Mouse (Mus musculus) stomach, postnatal 0 days (tissue): ENCODE data around the gene Fetub.

Experiments
- CTCF ChIP-seq: IDR thresholded peaks from 2 replicates; pipeline ENCODE4 v1.5.1; 2016; ENCODE audit warnings: antibody characterized with exemption, low read depth, mild to moderate bottlenecking, moderate library complexity
- EP300 ChIP-seq: optimal IDR thresholded peaks from 2 replicates; pipeline ENCODE3; 2016; ENCODE audit warnings: antibody characterized with exemption

DNA sequence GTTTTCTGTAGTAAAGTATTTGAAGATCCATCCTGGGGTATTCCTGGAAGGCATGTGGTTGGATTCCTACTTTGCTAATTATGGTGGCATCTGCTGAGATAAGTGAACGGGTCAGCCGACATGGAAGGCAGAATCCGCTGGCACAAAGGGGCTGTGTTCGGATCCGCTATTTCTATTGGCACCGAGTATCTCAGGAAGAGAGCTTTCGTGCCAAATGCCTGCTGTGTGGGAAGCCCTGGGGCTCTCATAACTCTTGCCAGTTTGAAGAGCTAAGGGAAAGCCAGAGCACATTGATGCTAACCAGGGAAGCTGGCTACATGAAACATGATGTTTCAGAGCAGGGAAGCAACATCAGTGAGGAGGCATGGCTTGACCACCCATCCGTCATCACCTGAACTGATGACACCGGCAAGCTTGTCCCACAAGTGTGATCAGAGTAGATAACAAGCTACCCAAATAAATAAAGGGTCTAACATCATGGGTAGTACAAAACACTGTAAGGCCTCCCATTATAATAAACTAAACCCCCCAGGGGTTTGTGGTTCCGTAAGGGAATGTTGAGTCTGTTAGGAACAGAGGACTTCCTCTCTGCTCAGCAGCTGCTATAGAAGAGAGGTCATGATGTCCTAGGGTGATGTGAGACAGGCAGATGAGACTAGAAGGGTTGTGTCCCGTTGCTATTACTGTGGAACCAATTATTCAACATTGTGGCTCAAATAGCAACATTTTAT is 40.3 kb upstream of the Fetub start:
- no peak for TF ChIP-seq CTCF
- no peak for TF ChIP-seq EP300
